Mouse (Mus musculus): ENCODE measurements around the gene Eapp.

Eapp gene

GRCm38 (mm10) chr12:54640259-54640658 lies 55.4 kb downstream of the Eapp start:
- DNase-seq (ENCODE audit: low read depth, low spot score), result no peak

- DNase-seq (ENCODE audit: low read depth, low spot score), result no peak
These were observed 58.7 kb downstream of the Eapp start for GRCm38 (mm10) chr12:54637033-54637432.

DNA sequence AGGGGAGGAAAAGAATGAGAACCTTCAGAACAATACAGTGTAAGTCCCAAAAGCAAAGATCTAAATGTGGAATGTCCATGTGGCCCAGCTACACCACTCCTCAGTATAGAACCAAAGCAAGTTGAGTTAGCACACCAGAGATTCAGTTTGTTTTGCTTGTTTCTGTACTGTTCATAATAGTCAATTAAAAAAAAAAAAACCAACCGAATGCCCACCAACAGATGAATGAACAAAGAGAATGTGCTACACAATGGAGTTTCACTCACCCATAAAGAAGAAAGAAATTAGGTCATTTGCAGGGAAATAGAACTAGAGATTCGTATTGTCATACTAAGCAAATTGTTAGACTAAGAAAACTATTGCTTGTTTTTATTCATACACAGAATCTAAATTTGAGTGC lies 63.6 kb downstream of the Eapp start:
- no peak for DNase-seq (ENCODE audit: low read depth, low spot score)

- DNase-seq (ENCODE audit: low read depth, low spot score), result no peak
These were observed 73.8 kb downstream of the Eapp start for GRCm38 (mm10) chr12:54621942-54622341.
